Mouse (Mus musculus) liver, postnatal 0 days (tissue): Measurements from ENCODE around the gene Atp8a1. TPM values are rescaled to one million over a fixed set of nuclear protein-coding genes. Genes with fewer than 3 reads are reported as not detected.
"Not testable (repeated sequence)": the region's sequence is repeated elsewhere in the genome, so short reads cannot be mapped to it uniquely, and the experiment has no call there.

Experiments
- ATAC-seq: fragments of 200-750 bp; cut with Nextera tagmentation; 2 replicates; pipeline ENCODE4 v1.8.0; 2017; ENCODE audit warnings: mild to moderate bottlenecking, moderate library complexity
- DNase-seq: peaks from one replicate; pipeline ENCODE4 v3.0.0-alpha.2; 2016
- H3K27ac ChIP-seq: fragments of 300-500 bp; sonication (generic); 2 replicates; pipeline ENCODE4 v1.5.1; 2014; ENCODE audit warnings: antibody characterized with exemption, moderate library complexity, mild to moderate bottlenecking, low read depth
- H3K27me3 ChIP-seq: fragments of 300-500 bp; sonication (generic); 2 replicates; pipeline ENCODE4 v1.6.1; 2014; ENCODE audit warnings: low read length, control low read depth, mixed read lengths; ENCODE audit not compliant: insufficient read depth
- H3K36me3 ChIP-seq: fragments of 300-500 bp; sonication (generic); replicated peaks from 2 replicates; pipeline ENCODE4 v1.6.1; 2014; ENCODE audit warnings: mild to moderate bottlenecking, control low read depth, low read length, moderate library complexity, mixed read lengths; ENCODE audit not compliant: insufficient read depth
- H3K4me1 ChIP-seq: fragments of 300-500 bp; sonication (generic); 2 replicates; pipeline ENCODE4 v1.6.1; 2014; ENCODE audit warnings: antibody characterized with exemption, mild to moderate bottlenecking, control low read depth; ENCODE audit not compliant: insufficient read depth
- H3K4me2 ChIP-seq: fragments of 300-500 bp; sonication (generic); 2 replicates; pipeline ENCODE4 v1.6.1; 2014; ENCODE audit warnings: low read depth, mild to moderate bottlenecking, low read length, moderate library complexity, mixed read lengths
- H3K4me3 ChIP-seq: fragments of 300-500 bp; sonication (generic); 2 replicates; pipeline ENCODE4 v1.5.1; 2014; ENCODE audit warnings: low read depth, low read length
- H3K9ac ChIP-seq: fragments of 300-500 bp; sonication (generic); replicated peaks from 2 replicates; pipeline ENCODE4 v1.6.1; 2014; ENCODE audit warnings: mild to moderate bottlenecking, moderate library complexity
- H3K9me3 ChIP-seq: fragments of 300-500 bp; sonication (generic); 2 replicates; pipeline ENCODE4 v1.6.1; 2016; ENCODE audit warnings: mild to moderate bottlenecking, control low read depth, low read length, mixed read lengths
- CTCF ChIP-seq: sonication (generic); IDR thresholded peaks from 2 replicates; pipeline ENCODE4 v1.5.1; 2016; ENCODE audit warnings: antibody characterized with exemption, low read depth
- EP300 ChIP-seq: IDR thresholded peaks from 2 replicates; pipeline ENCODE4 v1.6.1; 2016; ENCODE audit warnings: antibody characterized with exemption, low read depth, mild to moderate bottlenecking
- WGBS: fragments of 180-500 bp; shearing (Covaris S2); extraction: QIAGEN DNeasy Blood & Tissue Kit; methylation state at CpG from one replicate; pipeline ENCODE4 v1.1.7; 2014; ENCODE audit not compliant: insufficient replicate concordance; 5-methylcytosine and 5-hydroxymethylcytosine counted together
- polyA plus RNA-seq: library from polyadenylated mRNA; unstranded; fragments of >200 nt; fragmentation: Nextera tagmentation; extraction: Ambion mirVana; gene quantifications from 2 replicates; pipeline ENCODE4 v1.2.1, GENCODE M21; 2015

The Atp8a1 gene
- polyA plus RNA-seq, 1 experiment from 2014 or later: 18.5 TPM

DNA sequence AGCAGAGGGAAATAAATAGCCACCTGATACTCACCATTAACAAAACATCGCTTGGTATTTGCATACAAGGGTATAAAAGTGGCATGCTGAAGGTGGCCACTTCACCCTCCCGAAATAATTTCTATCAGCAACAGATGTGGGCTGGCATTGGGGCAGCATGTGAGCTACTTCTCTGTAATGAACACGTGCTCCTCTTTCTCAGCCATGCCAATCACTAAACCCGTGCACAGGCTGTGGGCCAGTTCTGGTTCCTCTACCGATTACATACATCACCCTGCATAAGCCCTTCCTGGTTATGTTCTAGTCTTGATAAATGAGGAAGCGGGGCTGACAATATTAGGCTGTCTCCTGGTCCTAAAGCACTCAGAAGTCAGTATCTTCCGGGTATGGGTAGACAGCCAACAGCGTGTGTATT lies 25.2 kb downstream of the Atp8a1 start:
- TF ChIP-seq CTCF (no peak), EP300 (0 out of 2 replicates have a peak, but pooled peaks have one; percentile 19)
- 43% methylated on average over 8 of the region's 8 CpGs for WGBS
- Histone ChIP-seq H3K4me1 (peaks cover 25% of the 10 kb centered on the region), H3K36me3 (no peaks in the 10 kb centered on the region), H3K9ac (no peak overlapping the region), H3K4me2 (peak overlapping the region; percentile 24), H3K4me3 (no peak overlapping the region), H3K9me3 (no peaks in the 10 kb centered on the region), H3K27ac (peak overlapping the region; percentile 79; the same call in 1 of the 2 replicates), H3K27me3 (no peaks in the 10 kb centered on the region)
- ATAC-seq (peak; percentile 78), DNase-seq (peak; percentile 41)

- WGBS: 40% methylated on average over 2 of the region's 2 CpGs
- DNase-seq (no peak), ATAC-seq (no peak)
- H3K9me3 ChIP-seq: no peaks in the 10 kb centered on the region
- H3K4me1 ChIP-seq: peaks cover 25% of the 10 kb centered on the region
- H3K27me3 ChIP-seq: no peaks in the 10 kb centered on the region
- no peak overlapping the region for H3K9ac ChIP-seq
- peak overlapping the region; percentile 56 for H3K4me2 ChIP-seq
- H3K36me3 ChIP-seq: no peaks in the 10 kb centered on the region
- TF ChIP-seq EP300 (no peak), CTCF (no peak)
- H3K4me3 ChIP-seq: no peak overlapping the region
- H3K27ac ChIP-seq: peak overlapping the region; percentile 57; the same call in 1 of the 2 replicates
These were observed 26.0 kb downstream of the Atp8a1 start for GRCm38 (mm10) chr5:67821185-67821584.

DNA sequence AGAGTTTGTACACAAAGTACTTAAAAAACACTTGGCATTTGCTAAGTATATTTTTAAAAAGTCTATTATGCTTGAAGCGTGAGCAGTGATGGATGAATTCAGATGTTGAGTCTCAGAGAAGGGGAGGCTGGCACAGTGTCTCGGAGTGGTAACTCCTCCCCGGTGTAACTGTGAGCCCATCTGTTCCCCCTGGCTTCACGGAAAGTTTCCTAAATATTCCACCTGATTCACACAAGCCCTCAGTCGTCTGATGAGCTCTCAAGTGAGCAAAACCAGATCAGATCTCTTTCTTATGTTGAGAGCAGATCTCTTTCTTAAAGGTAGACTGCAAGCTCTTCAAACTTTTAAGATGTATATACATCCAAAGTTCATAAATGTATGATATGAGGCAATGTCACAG lies 27.8 kb downstream of the Atp8a1 start:
- Histone ChIP-seq H3K4me3 (no peak overlapping the region), H3K27ac (no peak overlapping the region), H3K36me3 (no peaks in the 10 kb centered on the region), H3K9ac (no peak overlapping the region), H3K4me1 (peaks cover 28% of the 10 kb centered on the region), H3K4me2 (no peak overlapping the region), H3K9me3 (no peaks in the 10 kb centered on the region), H3K27me3 (no peaks in the 10 kb centered on the region)
- DNase-seq (no peak), ATAC-seq (no peak)
- WGBS: 82% methylated on average over 5 of the region's 5 CpGs
- no peak for TF ChIP-seq CTCF
- no peak for TF ChIP-seq EP300

GRCm38 (mm10) chr5:67815572-67816325 lies 31.5 kb downstream of the Atp8a1 start:
- H3K27me3 ChIP-seq: no peaks in the 10 kb centered on the region
- peak overlapping the region; percentile 59 for H3K4me2 ChIP-seq
- H3K4me1 ChIP-seq: peaks cover 11% of the 10 kb centered on the region
- WGBS: 23% methylated on average over 16 of the region's 16 CpGs
- peaks cover 7% of the 10 kb centered on the region; the same call in 1 of the 2 replicates for H3K36me3 ChIP-seq
- ATAC-seq: peak; percentile 85
- peak overlapping the region; percentile 60 for H3K9ac ChIP-seq
- peak overlapping the region; percentile 52 for H3K4me3 ChIP-seq
- H3K27ac ChIP-seq: peak overlapping the region; percentile 88
- TF ChIP-seq CTCF: no peak
- peak; percentile 85 for TF ChIP-seq EP300
- no peaks in the 10 kb centered on the region for H3K9me3 ChIP-seq
- DNase-seq: peak; percentile 60

DNA sequence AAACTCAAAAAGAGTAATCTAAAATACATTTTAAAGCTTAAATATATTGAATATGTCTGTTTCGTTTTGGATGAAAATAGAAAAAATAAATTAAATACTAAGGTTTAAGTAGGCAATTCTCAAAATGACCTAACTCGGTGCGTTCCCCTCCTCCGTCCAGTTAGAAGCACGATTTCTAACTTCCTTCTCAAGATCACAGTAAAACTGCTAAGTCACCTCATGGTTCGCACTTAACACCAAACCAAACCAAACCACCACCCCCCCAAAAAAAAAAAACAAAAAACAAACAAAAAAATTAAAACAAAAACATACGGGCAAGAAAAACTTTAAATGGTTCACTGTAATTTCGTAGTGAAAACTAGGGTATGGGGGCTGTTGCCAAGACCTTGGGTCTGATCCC lies 32.2 kb downstream of the Atp8a1 start:
- Histone ChIP-seq H3K4me2 (peak overlapping the region; percentile 59), H3K27ac (peak overlapping the region; percentile 88), H3K4me3 (peak overlapping the region; percentile 52), H3K9ac (peak overlapping the region; percentile 60), H3K36me3 (peaks cover 10% of the 10 kb centered on the region), H3K4me1 (peaks cover 10% of the 10 kb centered on the region)
- WGBS: 26% methylated on average over 5 of the region's 8 CpGs
- ATAC-seq: peak; percentile 50
- not testable (repeated sequence) for H3K9me3 ChIP-seq, H3K27me3 ChIP-seq, DNase-seq

GRCm38 (mm10) chr5:67814437-67814965 lies 32.7 kb downstream of the Atp8a1 start:
- DNase-seq: no peak
- peaks cover 10% of the 10 kb centered on the region for H3K36me3 ChIP-seq
- WGBS: 42% methylated on average over 7 of the region's 7 CpGs
- ATAC-seq: 0 out of 2 replicates have a peak, but pooled peaks have one; percentile 24
- TF ChIP-seq CTCF (no peak), EP300 (no peak)
- H3K27ac ChIP-seq: peak overlapping the region; percentile 7; the same call in 1 of the 2 replicates
- peaks cover 10% of the 10 kb centered on the region for H3K4me1 ChIP-seq
- no peaks in the 10 kb centered on the region for H3K9me3 ChIP-seq
- H3K27me3 ChIP-seq: no peaks in the 10 kb centered on the region
- peak overlapping the region; percentile 59 for H3K4me2 ChIP-seq
- H3K4me3 ChIP-seq: peak overlapping the region; percentile 47
- H3K9ac ChIP-seq: peak overlapping the region; percentile 47
